Mouse (Mus musculus): ENCODE results near the gene Tmem9. TPM values are rescaled to one million over a fixed set of nuclear protein-coding genes. Genes with fewer than 3 reads are reported as not detected.

The Tmem9 gene
- 100 to 1,000 TPM in 1 of 2 experiments, 10 to 100 TPM in 1; 57.4 to 155 TPM for polyA plus RNA-seq (2012; fragmentation: generic; extraction: Trizol)

DNA sequence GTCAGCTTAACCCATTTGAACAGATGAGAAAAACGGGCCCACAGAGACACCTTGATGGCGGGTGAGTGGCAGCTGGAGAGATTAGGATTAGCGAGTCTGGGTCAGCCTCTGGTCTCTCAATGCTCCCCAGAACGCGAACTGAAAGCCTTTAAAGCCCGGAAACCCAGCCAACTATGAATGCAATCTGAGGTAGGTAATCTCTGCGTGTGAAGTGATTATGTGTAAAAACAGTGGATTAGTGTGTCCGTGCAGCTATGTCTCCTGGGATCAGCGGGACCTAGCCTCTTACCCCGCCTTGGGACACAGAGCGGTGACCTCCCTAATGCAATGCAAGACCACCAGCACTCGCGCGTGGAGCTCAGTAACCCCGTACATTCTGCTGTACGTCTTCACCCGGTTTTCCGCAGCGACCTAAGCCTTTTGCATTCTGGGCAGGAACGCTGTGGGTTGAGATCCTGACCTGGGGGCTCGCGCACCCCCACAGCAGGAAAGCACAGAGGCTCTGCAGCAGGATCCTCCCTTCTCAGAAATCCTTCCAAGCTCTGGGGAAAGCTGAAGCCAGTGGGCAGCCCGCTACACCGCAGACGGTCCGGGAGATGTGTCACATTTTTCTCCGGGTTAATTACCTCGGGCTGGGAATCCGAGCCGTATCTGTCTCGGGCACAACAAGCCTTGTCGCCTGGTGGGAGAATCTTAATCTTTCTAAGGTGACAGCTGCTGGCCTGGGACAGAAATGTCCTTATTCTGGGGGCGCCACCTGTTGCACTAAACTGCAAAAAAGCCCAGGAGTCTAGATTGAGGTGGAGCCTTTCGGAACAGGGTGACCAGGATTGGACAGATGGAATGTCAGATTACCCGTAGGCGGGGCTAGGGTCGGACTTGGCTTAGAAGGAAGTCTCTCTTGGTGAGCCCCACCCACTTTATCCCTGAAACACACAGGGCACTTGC lies at the start of gene Tmem9:
Gene Tmem9, plus strand, starts transcription at position 940 of the 948 bp plus-strand sequence.

DNA sequence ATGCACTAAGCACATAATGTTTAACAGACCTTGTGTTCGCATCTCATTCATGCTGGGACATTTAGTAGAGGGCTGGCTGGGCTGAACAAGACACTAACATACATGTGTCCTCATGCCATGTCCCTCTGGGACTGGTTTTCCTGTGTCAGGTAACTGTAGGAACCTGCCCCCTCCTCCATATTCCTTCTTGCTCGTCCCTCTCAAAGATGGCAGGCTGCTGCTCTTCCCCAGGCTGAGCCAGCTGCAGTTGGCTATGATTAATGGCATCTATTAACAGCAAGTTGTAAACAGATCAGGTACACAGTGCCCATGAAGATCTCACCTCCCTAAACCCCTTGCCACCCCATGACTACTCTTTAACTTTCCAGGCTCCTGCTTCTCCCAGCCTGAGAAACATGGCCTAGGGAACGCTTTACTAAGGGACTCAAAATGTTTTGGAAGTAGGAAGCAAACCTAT lies 1.6 kb upstream of the Tmem9 start, which contains the start of gene Igfn1:
Gene Igfn1, minus strand, starts transcription at position 51 of the 457 bp plus-strand sequence.

DNA sequence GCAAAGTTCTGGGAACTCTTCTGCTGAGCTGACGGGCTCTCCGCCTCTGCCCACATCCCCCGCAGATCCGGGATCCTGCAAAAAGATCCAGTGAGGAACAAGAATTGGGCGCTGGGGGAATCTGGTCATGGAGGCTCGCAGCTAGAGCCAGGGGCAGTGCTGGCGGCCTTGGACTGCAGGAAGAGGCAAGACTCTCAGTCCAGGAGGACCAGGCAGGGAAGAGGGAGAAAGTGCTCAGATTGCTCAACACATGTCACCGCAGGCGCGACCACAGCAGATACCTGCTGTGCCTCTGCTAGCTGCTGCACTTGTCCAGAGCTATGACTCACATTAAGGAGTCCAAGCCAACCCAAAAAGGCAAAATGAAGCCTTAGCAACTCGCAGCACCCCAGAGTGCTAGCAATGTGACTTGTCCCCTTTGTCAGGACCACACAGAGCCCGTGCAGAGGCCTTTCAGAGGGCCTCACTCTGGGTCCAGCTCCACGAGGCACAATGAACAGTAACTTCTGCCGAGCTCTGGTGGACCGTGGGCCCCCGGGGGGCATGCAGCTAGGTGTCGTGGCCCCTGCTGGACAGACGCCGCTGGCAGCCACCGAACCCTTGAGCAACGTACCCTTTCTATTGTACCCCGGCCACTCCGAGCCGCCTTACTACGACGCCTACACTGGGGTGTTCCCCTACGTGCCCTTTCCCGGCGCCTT lies 42.5 kb downstream of the Tmem9 start, which contains the start of gene Ascl5:
Gene Ascl5, plus strand, starts transcription at position 493 of the 701 bp plus-strand sequence.

DNA sequence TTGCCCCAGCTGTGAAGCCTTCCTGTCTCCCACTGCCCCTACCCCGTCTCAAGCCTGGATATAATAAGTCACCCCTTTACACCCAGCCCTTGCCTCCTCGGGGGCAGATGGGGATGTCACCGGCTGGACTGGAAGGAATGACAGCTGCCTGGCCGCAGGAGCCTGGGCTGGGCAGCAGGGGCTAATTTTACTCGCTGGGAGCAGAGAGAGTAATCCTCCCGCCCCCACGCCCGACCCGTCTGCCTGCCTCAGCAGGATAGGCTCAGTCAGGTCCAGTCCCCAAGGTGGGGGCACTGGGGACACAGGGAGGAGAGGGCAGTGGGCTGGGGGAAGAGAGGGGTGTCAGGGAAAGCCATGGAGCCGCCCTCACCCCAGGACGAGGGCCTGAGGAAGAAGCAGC lies 44.6 kb downstream of the Tmem9 start, which contains the start of gene Cacna1s:
Gene Cacna1s, plus strand, starts transcription at position 204 of the 400 bp plus-strand sequence.

Other genes starting within 250 kb of the Tmem9 start
- 100 to 1,000 TPM; 289 to 327 TPM for gene Phlda3, start 242.0 kb upstream of the Tmem9 start, polyA plus RNA-seq (2012; fragmentation: generic; extraction: Trizol)
- gene Tnni1, start 228.7 kb upstream of the Tmem9 start, polyA plus RNA-seq (2012; fragmentation: generic; extraction: Trizol) = 10 to 100 TPM in 1 of 2 experiments, under 1 TPM in 1; 0.83 to 13.1 TPM
- gene Lad1, start 189.6 kb upstream of the Tmem9 start, polyA plus RNA-seq (2012; fragmentation: generic; extraction: Trizol) = under 1 TPM; 0.02 to 0.22 TPM
- 10 to 100 TPM in 1 of 2 experiments, under 1 TPM in 1; 0.89 to 21.0 TPM for gene Tnnt2, start 171.8 kb upstream of the Tmem9 start, polyA plus RNA-seq (2012; fragmentation: generic; extraction: Trizol)
- gene Pkp1, start 88.9 kb upstream of the Tmem9 start, polyA plus RNA-seq (2012; fragmentation: generic; extraction: Trizol) = under 1 TPM; 0.38 to 0.57 TPM
- gene Igfn1, start 1.8 kb upstream of the Tmem9 start, polyA plus RNA-seq (2012; fragmentation: generic; extraction: Trizol) = not detected
- not detected for gene Ascl5, start 42.7 kb downstream of the Tmem9 start, polyA plus RNA-seq (2012; fragmentation: generic; extraction: Trizol)
- not detected for gene Cacna1s, start 44.6 kb downstream of the Tmem9 start, polyA plus RNA-seq (2012; fragmentation: generic; extraction: Trizol)
- not detected for gene Kif21b, start 123.2 kb downstream of the Tmem9 start, polyA plus RNA-seq (2012; fragmentation: generic; extraction: Trizol)
- not detected for gene Mroh3, start 204.7 kb downstream of the Tmem9 start, polyA plus RNA-seq (2012; fragmentation: generic; extraction: Trizol)
- under 1 TPM; 0.07 to 0.15 TPM for gene Inava, start 226.1 kb downstream of the Tmem9 start, polyA plus RNA-seq (2012; fragmentation: generic; extraction: Trizol)

Measured in C3H10T1/2 (cell line).